Mouse (Mus musculus) lung, embryonic 16.5 days (tissue): ENCODE measurements around the gene Sebox. TPM values are rescaled to one million over a fixed set of nuclear protein-coding genes. Genes with fewer than 3 reads are reported as not detected.

Experiments
- ATAC-seq: fragments of 200-750 bp; cut with Nextera tagmentation; 2 replicates; pipeline ENCODE4 v1.8.0; 2017; ENCODE audit warnings: low read depth, mild to moderate bottlenecking, moderate library complexity
- H3K27ac ChIP-seq: fragments of 300-500 bp; sonication (generic); 2 replicates; pipeline ENCODE4 v1.5.1; 2014; ENCODE audit warnings: mild to moderate bottlenecking, control low read depth, low read length
- H3K27me3 ChIP-seq: fragments of 300-500 bp; sonication (generic); 2 replicates; pipeline ENCODE4 v1.6.1; 2014; ENCODE audit warnings: low read depth, low read length, mixed read lengths; ENCODE audit not compliant: control insufficient read depth, insufficient read depth
- H3K36me3 ChIP-seq: fragments of 300-500 bp; sonication (generic); 2 replicates; pipeline ENCODE4 v1.6.1; 2014; ENCODE audit warnings: low read length; ENCODE audit not compliant: control insufficient read depth, insufficient read depth
- H3K4me1 ChIP-seq: fragments of 300-500 bp; sonication (generic); replicated peaks from 2 replicates; pipeline ENCODE4 v1.6.1; 2014; ENCODE audit warnings: low read length, mixed read lengths; ENCODE audit not compliant: control insufficient read depth, insufficient read depth
- H3K4me2 ChIP-seq: fragments of 300-500 bp; sonication (generic); 2 replicates; pipeline ENCODE4 v1.6.1; 2014; ENCODE audit warnings: low read depth, low read length, control low read depth
- H3K4me3 ChIP-seq: fragments of 300-500 bp; sonication (generic); 2 replicates; pipeline ENCODE4 v1.5.1; 2014; ENCODE audit warnings: mild to moderate bottlenecking, low read length, control low read depth
- H3K9ac ChIP-seq: fragments of 300-500 bp; sonication (generic); 2 replicates; pipeline ENCODE4 v1.6.1; 2014; ENCODE audit warnings: low read length, control low read depth
- H3K9me3 ChIP-seq: fragments of 300-500 bp; sonication (generic); 2 replicates; pipeline ENCODE4 v1.6.1; 2016; ENCODE audit warnings: low read length; ENCODE audit not compliant: control insufficient read depth
- WGBS: fragments of 180-500 bp; shearing (Covaris S2); extraction: QIAGEN DNeasy Blood & Tissue Kit; methylation state at CpG from one replicate; pipeline ENCODE4 v1.1.7; 2014; 5-methylcytosine and 5-hydroxymethylcytosine counted together
- polyA plus RNA-seq: library from polyadenylated mRNA; unstranded; fragments of >200 nt; fragmentation: Nextera tagmentation; extraction: Ambion mirVana; gene quantifications from 2 replicates; pipeline ENCODE4 v1.2.1, GENCODE M21; 2015

The Sebox gene
- polyA plus RNA-seq, 1 experiment from 2014 or later = not detected

DNA sequence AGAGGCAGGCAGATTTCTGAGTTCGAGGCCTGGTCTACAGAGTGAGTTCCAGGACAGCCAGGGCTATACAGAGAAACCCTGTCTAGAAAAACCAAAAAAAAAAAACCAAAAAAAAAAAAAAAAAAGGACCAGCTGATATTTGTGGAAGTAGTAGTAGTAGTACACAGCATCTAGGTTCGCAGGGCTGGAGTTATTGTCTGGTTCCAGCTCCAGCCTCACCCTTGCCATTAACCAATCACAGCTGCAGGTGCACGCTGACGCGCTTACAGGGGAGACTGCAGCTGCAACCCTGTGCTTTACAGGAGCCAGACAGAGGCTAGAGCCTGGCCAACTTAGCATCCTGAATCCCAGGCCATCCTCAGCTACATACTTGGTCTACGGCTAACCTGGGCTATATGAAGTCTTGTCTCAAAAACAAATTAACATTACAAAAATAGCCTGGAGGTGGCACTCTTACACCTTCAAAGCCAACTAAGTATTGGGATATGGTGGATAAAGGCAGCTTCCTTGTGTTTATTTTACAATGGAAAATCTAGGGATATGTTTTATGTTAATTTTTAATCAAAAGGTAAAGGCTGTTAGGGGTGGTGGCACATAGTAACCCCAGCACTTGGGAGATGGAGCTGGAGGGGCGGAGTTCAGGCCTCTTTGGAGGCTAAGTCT lies 41.3 kb downstream of the Sebox start:
- peaks cover 27% of the 10 kb centered on the region for H3K36me3 ChIP-seq
- 90% methylated on average over 7 of the region's 7 CpGs for WGBS
- no peak overlapping the region for H3K27ac ChIP-seq
- no peak overlapping the region for H3K4me2 ChIP-seq
- H3K9ac ChIP-seq = no peak overlapping the region
- H3K4me3 ChIP-seq = no peak overlapping the region
- H3K27me3 ChIP-seq = no peaks in the 10 kb centered on the region
- peaks cover 16% of the 10 kb centered on the region for H3K4me1 ChIP-seq
- no peak for ATAC-seq
- H3K9me3 ChIP-seq = no peaks in the 10 kb centered on the region

DNA sequence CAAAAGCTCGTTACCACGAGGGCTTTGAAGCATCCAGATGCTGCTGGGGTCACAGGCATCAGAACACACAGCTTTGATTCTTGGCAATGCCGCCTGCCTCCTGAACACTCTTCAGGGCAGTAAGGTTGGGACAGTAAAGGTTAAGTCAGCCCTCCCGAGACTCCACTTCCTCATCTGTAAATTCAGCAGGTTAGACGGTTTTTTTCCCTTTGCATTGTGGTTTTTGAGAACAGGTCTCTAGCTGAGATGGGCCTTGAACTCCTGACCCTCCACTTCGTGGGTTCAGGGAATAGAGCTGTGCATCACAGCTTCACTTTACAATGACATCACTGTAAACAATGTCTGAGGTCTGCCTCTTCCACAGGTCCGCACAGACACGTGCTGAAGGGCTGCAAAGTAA lies 41.9 kb downstream of the Sebox start:
- no peak overlapping the region for H3K4me3 ChIP-seq
- no peak overlapping the region for H3K9ac ChIP-seq
- H3K27me3 ChIP-seq = no peaks in the 10 kb centered on the region
- no peak for ATAC-seq
- peaks cover 22% of the 10 kb centered on the region for H3K4me1 ChIP-seq
- H3K27ac ChIP-seq = no peak overlapping the region
- peaks cover 23% of the 10 kb centered on the region for H3K36me3 ChIP-seq
- no peaks in the 10 kb centered on the region for H3K9me3 ChIP-seq
- WGBS = 46% methylated on average over 8 of the region's 8 CpGs
- no peak overlapping the region for H3K4me2 ChIP-seq

- Histone ChIP-seq H3K27me3 (no peaks in the 10 kb centered on the region), H3K9ac (no peak overlapping the region), H3K4me3 (no peak overlapping the region), H3K4me1 (peaks cover 25% of the 10 kb centered on the region), H3K4me2 (no peak overlapping the region), H3K27ac (no peak overlapping the region), H3K9me3 (no peaks in the 10 kb centered on the region), H3K36me3 (peaks cover 13% of the 10 kb centered on the region)
- ATAC-seq = no peak
- WGBS = 62% methylated on average over 2 of the region's 2 CpGs
Observed at GRCm38 (mm10) chr11:78547718-78548460, 44.6 kb downstream of the Sebox start.

- no peak for ATAC-seq
- H3K27me3 ChIP-seq = no peaks in the 10 kb centered on the region
- H3K36me3 ChIP-seq = peaks cover 4% of the 10 kb centered on the region; the same call in 1 of the 2 replicates
- no peaks in the 10 kb centered on the region for H3K9me3 ChIP-seq
- 2% methylated on average over 5 of the region's 5 CpGs for WGBS
- peaks cover 25% of the 10 kb centered on the region for H3K4me1 ChIP-seq
- H3K4me2 ChIP-seq = peak overlapping the region; percentile 93
- H3K4me3 ChIP-seq = peak overlapping the region; percentile 79
- H3K27ac ChIP-seq = peak overlapping the region; percentile 81; the same call in 1 of the 2 replicates
- peak overlapping the region; percentile 80 for H3K9ac ChIP-seq
Observed at GRCm38 (mm10) chr11:78549491-78549987, 46.3 kb downstream of the Sebox start.

DNA sequence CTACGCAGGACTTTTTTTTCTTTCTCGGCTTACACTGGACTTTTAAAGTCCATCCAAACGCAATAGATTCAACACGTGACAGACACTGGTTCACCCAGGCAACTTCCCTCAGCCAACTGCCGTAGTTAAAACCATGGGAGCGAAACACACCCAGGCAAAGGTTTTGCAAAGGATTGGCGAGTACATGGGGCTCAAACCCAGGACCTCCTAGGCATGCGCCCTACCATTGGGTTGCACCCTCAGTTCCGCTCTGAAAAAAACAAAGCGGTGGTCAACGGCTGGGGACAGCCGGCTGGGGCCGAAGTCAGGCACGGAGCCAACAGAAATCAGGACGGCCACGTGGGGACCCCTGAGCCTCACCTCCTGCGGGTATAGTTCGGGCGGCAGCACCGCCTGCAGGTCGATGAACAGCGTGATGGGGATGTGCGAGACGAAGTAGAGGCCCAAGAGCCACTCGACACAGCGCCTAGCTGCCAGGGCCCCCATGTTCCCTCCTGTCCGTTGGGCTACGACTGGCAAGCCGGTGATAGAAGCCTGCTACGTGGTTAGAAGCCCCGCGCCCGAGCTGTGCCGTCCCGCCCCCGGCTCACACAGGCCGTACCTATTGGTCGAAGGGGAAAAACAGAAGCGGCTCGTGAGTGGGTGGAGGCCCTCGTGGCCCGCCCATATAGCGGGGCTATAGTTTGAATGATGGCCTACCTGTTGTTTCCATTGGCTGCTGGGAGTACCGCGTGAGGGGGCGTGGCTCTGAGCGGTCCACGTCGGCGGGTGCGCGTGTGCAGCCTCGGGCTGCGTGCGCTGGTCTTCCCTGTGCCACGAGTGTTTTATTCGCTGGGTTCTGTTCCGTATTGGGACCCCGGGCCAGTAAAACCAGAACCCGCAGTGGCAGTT lies 47.2 kb downstream of the Sebox start, which contains the start of gene Tmem97:
TSS of gene Tmem97 (minus strand) at position 610 of the 891 bp plus-strand sequence.
- H3K27me3 ChIP-seq = no peaks in the 10 kb centered on the region
- H3K36me3 ChIP-seq = peaks cover 2% of the 10 kb centered on the region; the same call in 1 of the 2 replicates
- H3K9me3 ChIP-seq = no peaks in the 10 kb centered on the region
- H3K4me1 ChIP-seq = peaks cover 25% of the 10 kb centered on the region
- peak within 1 kb of the TSS; percentile 80 for H3K9ac ChIP-seq
- H3K4me3 ChIP-seq = peak within 1 kb of the TSS; percentile 79
- WGBS = under 1% methylated on average over 59 of the region's 60 CpGs
- ATAC-seq = peak; percentile 100
- peak within 1 kb of the TSS; percentile 93 for H3K4me2 ChIP-seq
- peak within 1 kb of the TSS; percentile 81 for H3K27ac ChIP-seq

GRCm38 (mm10) chr11:78551059-78551398 lies 47.8 kb downstream of the Sebox start:
- no peaks in the 10 kb centered on the region for H3K27me3 ChIP-seq
- H3K36me3 ChIP-seq = no peaks in the 10 kb centered on the region
- WGBS = 32% methylated on average over 6 of the region's 6 CpGs
- H3K4me2 ChIP-seq = peak overlapping the region; percentile 93
- no peaks in the 10 kb centered on the region for H3K9me3 ChIP-seq
- H3K4me3 ChIP-seq = peak overlapping the region; percentile 79
- peak overlapping the region; percentile 72 for H3K9ac ChIP-seq
- H3K27ac ChIP-seq = peak overlapping the region; percentile 69
- peak; percentile 22 for ATAC-seq
- peaks cover 25% of the 10 kb centered on the region for H3K4me1 ChIP-seq

Other genes starting within 250 kb of the Sebox start
- 59.5 and 63.5 TPM in 2 replicates for gene 2610507B11Rik, start 241.7 kb upstream of the Sebox start, polyA plus RNA-seq
- gene BC030499, start 212.6 kb upstream of the Sebox start, polyA plus RNA-seq = 0.13 and 0.35 TPM in 2 replicates
- gene Spag5, start 201.9 kb upstream of the Sebox start, polyA plus RNA-seq = 44.9 and 46.7 TPM in 2 replicates
- gene Aldoc, start 180.5 kb upstream of the Sebox start, polyA plus RNA-seq = 8.9 and 12.1 TPM in 2 replicates
- 81.8 and 84.8 TPM in 2 replicates for gene Pigs, start 175.0 kb upstream of the Sebox start, polyA plus RNA-seq
- gene Unc119, start 160.0 kb upstream of the Sebox start, polyA plus RNA-seq = 26.6 and 27.2 TPM in 2 replicates
- 0.77 and 1.2 TPM in 2 replicates for gene Foxn1, start 116.9 kb upstream of the Sebox start, polyA plus RNA-seq
- 0.15 and 0.47 TPM in 2 replicates for gene Slc13a2, start 81.2 kb upstream of the Sebox start, polyA plus RNA-seq
- 12.2 TPM in 2 replicates for gene Slc46a1, start 37.8 kb upstream of the Sebox start, polyA plus RNA-seq
- 0.97 and 1.2 TPM in 2 replicates for gene Sarm1, start 5.7 kb upstream of the Sebox start, polyA plus RNA-seq
- 1.5 and 14.5 TPM in 2 replicates for gene Vtn, start 4.4 kb upstream of the Sebox start, polyA plus RNA-seq
- gene Tmem199, start 8.7 kb downstream of the Sebox start, polyA plus RNA-seq = 44.9 and 48.3 TPM in 2 replicates
- 142 TPM in 2 replicates for gene Poldip2, start 8.7 kb downstream of the Sebox start, polyA plus RNA-seq
- 80.2 and 85.1 TPM in 2 replicates for gene Tnfaip1, start 32.9 kb downstream of the Sebox start, polyA plus RNA-seq
- gene Ift20, start 32.9 kb downstream of the Sebox start, polyA plus RNA-seq = 145 and 154 TPM in 2 replicates
- gene Tmem97, start 47.3 kb downstream of the Sebox start, polyA plus RNA-seq = 64.7 and 71.5 TPM in 2 replicates
- gene Nlk, start 193.9 kb downstream of the Sebox start, polyA plus RNA-seq = 13.1 and 13.6 TPM in 2 replicates
- 35.1 and 36.9 TPM in 2 replicates for gene Ccnq, start 248.3 kb downstream of the Sebox start, polyA plus RNA-seq